Mouse (Mus musculus): ENCODE results near the gene Gm43552.
"Not testable (repeated sequence)": the region's sequence is repeated elsewhere in the genome, so short reads cannot be mapped to it uniquely, and the experiment has no call there.

Gene Gm43552

GRCm38 (mm10) chr5:65492716-65493531 is at the start of gene Gm43552:
Gene Gm43552, minus strand, starts transcription at chr5:65492833.
- peak; percentile 96 for DNase-seq (ENCODE audit: low spot score)

GRCm38 (mm10) chr5:65541889-65542288 is 49.3 kb upstream of the Gm43552 start:
- no peak for DNase-seq (ENCODE audit: low spot score)

- DNase-seq (ENCODE audit: low spot score) = no peak
These were observed 47.2 kb upstream of the Gm43552 start for GRCm38 (mm10) chr5:65539786-65540185.

- DNase-seq (ENCODE audit: low spot score) = no peak
These were observed 46.2 kb upstream of the Gm43552 start for GRCm38 (mm10) chr5:65538829-65539228.

GRCm38 (mm10) chr5:65538121-65538520 is 45.5 kb upstream of the Gm43552 start:
- DNase-seq (ENCODE audit: low spot score) = no peak

- DNase-seq (ENCODE audit: low spot score) = no peak
These were observed 44.9 kb upstream of the Gm43552 start for GRCm38 (mm10) chr5:65537420-65538071.

- DNase-seq (ENCODE audit: low spot score) = peak; percentile 94
These were observed 44.3 kb upstream of the Gm43552 start, which contains the start of the genes Smim14 and Ube2k for GRCm38 (mm10) chr5:65536751-65537419. Gene Smim14, minus strand, starts transcription at chr5:65537184. Gene Ube2k, plus strand, starts transcription at chr5:65537233.

GRCm38 (mm10) chr5:65536068-65536465 is 43.4 kb upstream of the Gm43552 start:
- DNase-seq (ENCODE audit: low spot score) = not testable (repeated sequence)

GRCm38 (mm10) chr5:65535457-65536067 is 42.9 kb upstream of the Gm43552 start:
- DNase-seq (ENCODE audit: low spot score) = no peak

- no peak for DNase-seq (ENCODE audit: low spot score)
These were observed 41.9 kb upstream of the Gm43552 start for GRCm38 (mm10) chr5:65534496-65534895.

- DNase-seq (ENCODE audit: low spot score) = no peak
These were observed 38.6 kb upstream of the Gm43552 start for GRCm38 (mm10) chr5:65531283-65531682.

GRCm38 (mm10) chr5:65525674-65526443 is 33.2 kb upstream of the Gm43552 start:
- DNase-seq (ENCODE audit: low spot score) = no peak

GRCm38 (mm10) chr5:65524831-65525230 is 32.2 kb upstream of the Gm43552 start:
- DNase-seq (ENCODE audit: low spot score) = no peak

GRCm38 (mm10) chr5:65521803-65522202 is 29.2 kb upstream of the Gm43552 start:
- no peak for DNase-seq (ENCODE audit: low spot score)

GRCm38 (mm10) chr5:65514635-65515278 is 22.1 kb upstream of the Gm43552 start:
- no peak for DNase-seq (ENCODE audit: low spot score)

- no peak for DNase-seq (ENCODE audit: low spot score)
These were observed 20.9 kb upstream of the Gm43552 start for GRCm38 (mm10) chr5:65513506-65513905.

- DNase-seq (ENCODE audit: low spot score) = no peak
These were observed 15.8 kb upstream of the Gm43552 start for GRCm38 (mm10) chr5:65508395-65508794.

GRCm38 (mm10) chr5:65505786-65506185 is 13.2 kb upstream of the Gm43552 start:
- no peak for DNase-seq (ENCODE audit: low spot score)

- no peak for DNase-seq (ENCODE audit: low spot score)
These were observed 8.8 kb upstream of the Gm43552 start for GRCm38 (mm10) chr5:65501407-65501806.

- DNase-seq (ENCODE audit: low spot score) = no peak
These were observed 7.6 kb upstream of the Gm43552 start for GRCm38 (mm10) chr5:65500231-65500630.

All from testis, postnatal 14 days (tissue).